Mouse (Mus musculus) spleen, postnatal 14 days (tissue): ENCODE data around the gene Gfod1.
A peak's percentile ranks its signal among the peaks of the same experiment; 100 is the strongest.

Source experiments
- DNase-seq, 2 experiments: peaks; one replicate each; pipeline ENCODE4 v3.0.0; 2021 to 2022; ENCODE audit warnings: low spot score in 2 of 2

Gfod1 gene

DNA sequence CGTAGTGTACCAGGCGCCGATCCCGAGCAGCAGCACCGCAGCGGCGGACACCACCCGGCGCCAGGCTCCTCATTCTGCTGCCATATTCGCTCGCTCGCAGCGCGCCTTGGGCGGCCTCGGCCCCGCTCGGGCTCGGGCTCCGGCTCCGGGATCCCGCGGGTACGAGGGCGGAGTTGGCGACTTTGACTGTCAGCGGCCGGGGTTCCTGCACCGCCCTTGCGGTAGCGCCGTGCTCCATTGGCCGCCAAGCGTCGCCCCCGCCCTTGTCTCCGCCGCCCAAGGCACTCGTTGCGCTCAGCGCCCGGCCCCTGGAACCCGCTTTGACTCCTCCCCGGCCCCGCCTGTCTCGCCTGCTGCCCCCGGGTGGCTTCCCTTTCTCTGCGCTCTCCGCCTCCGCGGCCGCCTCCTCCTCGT is at the start of gene Gfod1:
Gfod1 (minus strand) TSS at position 155 of the 414 bp plus-strand sequence.
- DNase-seq, result peak; percentile 85 to 88

DNA sequence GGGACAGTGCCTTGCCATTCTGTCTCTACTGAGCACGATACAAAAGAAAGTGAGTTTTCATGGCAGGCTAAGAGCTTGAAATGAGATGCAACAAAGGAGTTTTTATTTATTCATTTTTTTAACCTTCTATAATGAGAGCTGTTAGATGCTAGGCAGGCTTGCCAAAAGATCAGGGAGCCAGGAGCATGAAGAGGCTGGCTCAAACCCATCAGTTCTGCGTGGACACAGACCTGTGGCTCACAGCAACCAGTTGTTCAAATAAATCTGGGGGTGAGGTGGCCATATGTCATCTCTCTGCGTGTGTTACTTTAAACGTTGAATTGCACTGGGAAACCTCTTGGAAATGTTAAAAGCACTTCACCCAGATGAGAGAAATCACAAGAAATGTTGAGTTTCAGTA is 49.4 kb upstream of the Gfod1 start:
- no peak for DNase-seq

DNA sequence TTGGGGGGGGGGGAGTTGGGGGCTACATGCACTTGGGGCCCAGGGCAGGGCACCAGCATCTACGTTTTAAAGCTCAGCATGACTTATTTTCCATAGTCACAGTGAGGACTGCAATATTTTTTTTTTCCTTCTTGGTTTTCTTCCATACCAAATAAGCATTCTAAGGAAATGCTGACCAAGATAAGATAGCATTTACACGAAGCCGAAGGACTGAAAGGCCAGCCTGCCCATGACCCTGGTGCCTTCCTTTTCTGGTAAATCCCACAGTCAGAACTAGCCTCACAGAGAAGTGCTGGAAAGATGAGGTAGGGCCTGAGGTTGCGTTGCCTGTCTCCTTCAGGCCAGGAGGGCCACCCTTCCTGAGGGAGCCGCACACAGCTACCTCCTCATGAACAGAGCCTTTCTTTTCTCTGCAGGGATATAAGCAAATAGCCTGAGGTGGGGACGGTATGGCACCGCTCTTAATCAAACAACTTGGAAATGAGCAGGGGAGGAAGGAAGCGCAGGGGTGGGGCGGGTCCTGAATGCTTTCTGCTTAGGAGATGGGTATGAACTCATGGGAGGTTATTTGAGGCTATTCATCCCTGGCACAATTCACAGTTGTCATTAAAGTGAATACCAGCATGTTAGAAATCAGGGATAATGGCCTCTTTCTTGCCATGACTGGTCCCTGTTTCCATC is 46.7 kb upstream of the Gfod1 start:
- DNase-seq, result no peak

DNA sequence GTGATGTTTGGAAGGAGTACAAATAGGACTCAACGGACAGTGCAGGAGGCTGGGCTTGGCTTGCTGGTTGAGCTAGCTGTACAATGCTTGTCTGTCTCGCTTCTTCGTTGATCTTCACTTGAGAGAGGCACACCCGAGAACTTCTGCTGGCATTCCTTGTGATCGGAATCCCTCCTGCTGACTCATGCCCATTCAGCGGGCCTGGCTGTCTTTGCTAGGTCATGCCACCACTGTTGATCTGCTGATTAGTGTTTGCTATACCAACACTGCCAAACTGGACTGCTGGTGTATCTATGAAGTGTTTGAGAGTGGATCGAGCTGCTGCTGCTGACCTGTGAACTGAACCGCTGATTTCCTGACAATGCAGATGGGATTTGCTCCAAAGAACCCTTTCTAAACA is 45.4 kb upstream of the Gfod1 start:
- no peak for DNase-seq

DNA sequence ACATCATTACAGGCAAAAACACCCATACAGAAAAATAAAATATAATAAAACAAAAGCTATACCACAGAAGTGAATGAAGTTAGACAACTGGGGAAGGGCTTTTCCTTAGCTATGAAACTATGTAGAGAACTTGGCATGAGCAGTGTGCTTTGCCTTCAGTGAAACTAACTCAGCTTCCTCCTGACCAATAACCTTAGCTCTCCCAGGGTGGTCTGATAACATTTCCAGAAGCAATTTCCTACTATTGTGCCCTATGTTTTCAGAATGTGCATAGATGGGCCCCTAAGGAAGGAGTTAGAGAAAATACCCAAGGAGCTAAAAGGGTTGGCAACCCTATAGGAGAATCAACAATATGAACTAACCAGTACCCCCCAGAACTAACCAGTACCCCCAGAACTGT is 42.9 kb upstream of the Gfod1 start:
- no peak for DNase-seq

DNA sequence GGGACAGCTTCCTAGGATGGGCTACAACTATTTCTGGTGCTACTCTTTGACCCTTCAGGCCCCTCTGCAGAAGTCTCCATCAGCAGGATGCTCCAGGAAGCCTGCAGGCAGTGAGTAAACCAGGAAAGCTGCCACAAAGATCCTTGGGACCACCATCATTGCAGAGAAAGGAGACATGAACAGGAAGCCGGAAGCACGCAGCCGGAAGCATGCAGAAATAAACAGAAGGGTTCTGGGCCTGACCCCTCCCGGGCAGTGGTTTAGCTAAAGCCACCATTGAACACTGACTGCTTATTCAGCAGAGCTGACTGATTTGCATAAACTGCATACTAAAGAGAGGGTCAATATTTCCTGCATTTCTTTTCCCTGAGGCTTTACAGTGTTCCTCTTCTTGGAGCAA is 34.7 kb upstream of the Gfod1 start:
- DNase-seq, result no peak

DNA sequence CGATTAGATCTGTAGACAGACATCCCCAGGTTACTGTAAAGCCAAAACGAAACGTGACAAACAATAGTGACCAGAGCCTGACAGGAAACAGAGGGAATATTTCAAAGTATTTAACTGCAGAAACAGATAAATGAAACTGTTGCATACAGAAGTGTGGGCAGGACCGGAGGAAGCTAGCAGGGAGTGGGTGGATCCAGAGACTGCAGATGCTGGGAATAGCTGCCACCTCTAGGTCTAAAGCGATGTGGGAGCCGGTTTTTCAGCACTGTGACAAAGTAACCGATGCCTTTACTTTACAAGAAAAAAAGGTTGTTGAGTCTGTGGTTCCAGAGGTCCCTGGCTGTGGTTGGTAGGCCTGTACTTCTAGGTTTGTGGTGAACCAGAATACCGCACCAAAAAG is 34.0 kb upstream of the Gfod1 start:
- no peak for DNase-seq

DNA sequence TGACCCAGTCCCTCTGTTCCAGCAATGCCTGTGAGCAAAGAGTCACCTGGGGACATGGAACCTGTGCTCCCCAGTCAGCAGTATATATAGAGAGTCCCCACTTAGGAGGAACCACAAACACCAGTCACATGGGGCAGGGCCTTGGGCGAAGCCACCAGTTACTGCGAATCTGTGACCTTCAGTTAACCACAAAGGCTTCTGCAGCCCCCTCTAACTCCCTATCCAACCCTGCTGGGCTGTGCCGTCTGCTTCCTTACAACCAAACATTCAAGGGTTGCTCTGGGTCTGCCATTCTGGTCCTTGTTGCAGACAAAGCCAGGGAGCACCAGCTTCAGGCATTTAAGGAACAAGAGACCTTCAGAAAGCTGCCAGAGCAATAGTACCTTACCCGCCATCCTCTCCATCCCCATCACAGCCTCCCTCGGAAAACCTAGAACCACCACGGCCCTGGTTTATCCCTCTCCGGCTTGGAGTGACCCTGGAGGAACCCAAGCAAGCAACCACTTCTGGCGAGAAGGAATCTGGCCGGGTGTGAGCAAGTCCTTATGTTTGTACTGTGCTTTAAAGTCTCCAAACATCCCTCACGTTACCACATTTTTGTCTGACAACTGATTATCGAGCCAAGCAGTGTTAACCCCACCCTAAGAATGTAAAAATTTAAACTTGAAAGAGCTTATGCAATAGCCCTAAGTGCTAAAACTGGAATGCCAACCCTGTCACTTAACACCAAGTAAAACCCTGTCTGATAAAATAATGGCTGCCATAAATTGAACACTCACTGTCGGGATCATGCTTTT is 32.7 kb upstream of the Gfod1 start:
- no peak for DNase-seq

DNA sequence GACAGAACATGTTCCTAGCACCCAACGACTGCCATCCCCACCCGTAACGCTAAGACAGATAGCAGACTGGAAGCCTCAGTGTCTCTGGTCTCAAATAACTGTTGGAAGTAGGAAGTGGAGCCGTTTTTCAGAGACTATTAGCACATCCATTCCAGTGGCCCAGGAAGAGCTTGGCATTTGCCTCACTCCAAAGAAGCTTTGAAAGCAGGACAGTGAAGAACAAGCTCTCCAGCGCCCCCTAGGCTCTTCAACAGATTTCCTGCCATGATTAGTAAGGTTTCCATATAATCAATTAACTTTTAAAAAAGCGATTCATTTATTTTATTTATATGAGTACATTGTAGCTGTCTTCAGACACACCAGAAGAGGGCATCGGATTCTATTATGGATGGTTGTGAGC is 28.6 kb upstream of the Gfod1 start:
- DNase-seq, result no peak

DNA sequence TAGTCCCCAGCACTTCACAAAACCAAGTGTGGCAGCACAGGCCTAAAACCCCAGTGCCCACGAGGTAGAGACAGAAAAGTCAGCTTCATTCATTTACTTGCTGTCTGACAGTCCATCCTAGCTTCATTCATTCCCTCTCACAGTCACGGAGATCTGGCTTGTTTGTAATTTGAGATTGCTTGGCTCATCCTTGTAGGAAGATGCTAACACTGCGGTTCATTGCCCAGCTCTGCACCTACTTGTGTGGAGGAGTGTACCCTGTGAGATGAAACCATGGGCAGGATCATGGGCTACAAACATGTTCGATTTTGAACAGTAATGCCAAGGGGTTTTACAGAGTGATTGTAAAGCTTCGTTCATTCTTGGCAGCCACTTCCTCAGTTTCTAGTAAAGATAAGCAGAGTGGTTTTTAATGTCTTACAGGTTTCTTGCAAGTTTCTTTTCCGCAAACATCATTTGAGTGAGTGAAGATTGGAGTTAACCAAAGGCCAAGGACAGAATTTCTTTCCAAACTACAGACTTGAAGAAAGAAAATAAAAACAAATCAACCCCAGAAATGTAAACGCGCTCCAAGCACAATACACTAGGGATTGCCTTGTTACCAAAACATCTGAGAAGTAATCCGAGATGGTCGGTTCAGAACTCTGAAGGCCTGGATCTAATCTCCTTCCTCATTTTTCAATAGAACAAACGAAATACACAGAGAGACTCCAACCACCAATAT is 27.9 kb upstream of the Gfod1 start:
- DNase-seq, result no peak

DNA sequence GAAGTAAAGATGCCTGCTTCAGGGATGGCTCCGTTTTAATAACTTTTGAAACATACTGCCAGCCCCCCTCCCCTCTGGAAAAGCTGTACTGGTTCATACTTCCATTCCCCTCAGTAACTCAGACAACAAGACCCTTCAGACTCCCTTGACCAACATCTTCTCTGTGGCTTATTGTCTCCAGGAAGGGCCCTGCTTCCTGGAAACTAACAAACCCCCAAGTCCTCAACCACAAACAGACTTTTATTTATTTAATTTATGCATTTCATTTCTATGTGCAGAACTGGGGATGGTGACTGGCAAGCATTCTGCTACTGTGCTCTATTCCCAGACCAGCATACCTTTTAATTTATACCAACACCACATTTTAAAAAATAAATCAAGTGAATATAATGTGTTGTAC is 21.5 kb upstream of the Gfod1 start:
- DNase-seq, result no peak

DNA sequence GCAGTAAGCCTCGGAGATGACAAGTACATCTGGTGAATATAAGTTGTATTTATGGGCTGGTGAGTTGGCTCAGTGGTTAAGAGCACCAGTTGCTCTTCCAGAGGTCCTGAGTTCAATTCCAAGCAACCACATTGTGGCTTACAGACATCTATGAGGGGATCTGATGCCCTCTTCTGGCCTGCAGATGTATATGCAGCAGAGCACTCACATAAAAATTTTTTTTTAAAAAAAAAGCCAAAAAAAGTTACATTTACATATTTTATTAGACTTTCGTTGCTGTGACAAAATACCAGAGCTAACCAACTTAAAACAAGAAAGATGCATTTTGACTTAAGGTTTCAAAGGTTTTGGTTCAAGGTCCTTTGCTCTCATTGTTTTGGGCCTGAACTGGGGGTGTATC is 17.5 kb upstream of the Gfod1 start:
- DNase-seq, result no peak

DNA sequence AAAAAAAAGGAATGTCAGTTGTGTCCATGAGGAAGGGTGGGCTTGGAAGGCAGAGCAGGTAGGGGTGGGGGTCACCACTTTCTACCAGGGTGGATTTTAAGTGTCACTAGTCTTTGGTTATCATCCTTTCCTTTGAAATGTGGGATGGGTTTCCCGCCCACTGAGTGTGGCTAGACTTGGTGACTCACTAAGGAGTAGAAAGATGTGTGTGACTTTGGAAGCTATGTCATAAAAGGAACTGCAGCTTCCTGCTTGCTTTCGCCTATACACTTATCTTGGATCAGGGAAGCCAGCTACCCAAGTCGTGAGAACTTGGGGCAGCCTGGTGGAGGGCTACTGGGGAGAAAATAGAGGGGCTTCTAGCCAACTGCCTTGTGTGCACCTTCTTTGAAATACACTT is 15.4 kb upstream of the Gfod1 start:
- no peak for DNase-seq

DNA sequence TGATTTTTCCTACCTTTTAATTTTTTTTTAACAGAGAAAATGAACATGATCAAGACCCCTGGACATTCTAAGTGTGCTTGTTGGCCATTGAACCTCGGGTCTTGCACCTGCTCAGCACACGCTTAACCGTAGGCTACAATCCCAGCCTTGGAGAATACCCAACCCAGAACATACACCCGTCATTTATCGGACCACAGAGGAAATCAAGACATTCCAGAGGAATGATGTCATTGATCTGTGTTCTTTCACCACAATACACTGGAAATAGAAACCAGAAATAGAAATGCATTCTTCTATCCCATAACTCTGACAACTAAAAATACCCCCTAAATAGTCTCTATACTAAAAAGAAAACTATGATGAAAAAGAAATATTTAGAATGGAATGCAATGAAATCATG is 13.4 kb upstream of the Gfod1 start:
- no peak for DNase-seq

DNA sequence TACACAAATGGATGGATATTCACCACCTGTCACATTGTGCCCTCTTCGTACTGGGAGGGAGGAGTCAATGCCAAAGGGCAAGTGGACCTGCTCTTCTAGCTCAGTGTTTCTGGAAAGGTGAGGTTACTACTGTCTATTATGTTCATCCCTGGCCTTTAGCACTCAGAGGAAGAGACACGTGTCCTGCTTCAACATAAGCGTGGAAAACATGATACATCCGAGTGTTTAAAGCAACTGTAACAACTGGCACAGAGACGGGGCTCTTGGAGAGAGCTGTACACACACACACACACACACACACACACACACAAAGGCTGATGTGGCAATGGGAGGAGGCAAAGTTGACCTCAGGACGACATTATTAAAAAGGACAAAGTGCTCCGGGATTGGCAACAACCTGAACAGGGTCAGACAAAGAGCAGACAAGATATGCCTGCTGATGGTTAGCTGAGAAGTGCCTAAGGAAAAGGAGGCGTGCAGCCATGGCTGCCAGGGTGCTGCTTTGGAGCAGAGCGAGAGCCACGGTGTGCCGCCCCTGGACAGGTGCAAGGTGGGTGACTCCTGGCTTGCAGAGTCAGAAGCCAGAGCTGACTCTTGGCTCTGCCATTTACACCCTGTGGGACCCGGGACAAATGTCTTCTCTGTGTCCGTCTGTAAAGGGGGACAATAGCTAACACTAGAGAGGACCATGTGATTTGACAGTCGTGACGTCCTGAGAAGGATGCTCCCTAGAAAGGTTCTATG is 1.4 kb upstream of the Gfod1 start:
- no peak for DNase-seq

DNA sequence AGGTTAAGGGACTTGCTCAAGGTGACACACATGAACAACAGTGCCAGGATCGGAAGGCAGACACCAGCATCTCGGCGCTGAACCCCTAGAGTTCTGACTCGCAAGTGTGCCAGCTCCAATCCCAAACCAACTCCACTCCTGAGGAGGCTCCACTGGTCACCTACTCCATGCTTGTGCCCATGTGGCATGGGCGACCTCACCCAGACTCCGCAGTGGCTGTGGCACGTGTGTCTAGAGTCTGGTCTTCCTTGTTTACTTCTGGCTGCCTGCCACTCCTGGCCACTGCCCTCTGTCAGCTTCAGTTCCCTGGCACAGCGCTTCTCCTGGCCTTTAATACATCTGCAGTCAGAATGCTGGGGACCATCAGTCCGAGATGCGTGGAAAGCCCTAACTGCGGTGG is 728 bp upstream of the Gfod1 start:
- no peak for DNase-seq

DNA sequence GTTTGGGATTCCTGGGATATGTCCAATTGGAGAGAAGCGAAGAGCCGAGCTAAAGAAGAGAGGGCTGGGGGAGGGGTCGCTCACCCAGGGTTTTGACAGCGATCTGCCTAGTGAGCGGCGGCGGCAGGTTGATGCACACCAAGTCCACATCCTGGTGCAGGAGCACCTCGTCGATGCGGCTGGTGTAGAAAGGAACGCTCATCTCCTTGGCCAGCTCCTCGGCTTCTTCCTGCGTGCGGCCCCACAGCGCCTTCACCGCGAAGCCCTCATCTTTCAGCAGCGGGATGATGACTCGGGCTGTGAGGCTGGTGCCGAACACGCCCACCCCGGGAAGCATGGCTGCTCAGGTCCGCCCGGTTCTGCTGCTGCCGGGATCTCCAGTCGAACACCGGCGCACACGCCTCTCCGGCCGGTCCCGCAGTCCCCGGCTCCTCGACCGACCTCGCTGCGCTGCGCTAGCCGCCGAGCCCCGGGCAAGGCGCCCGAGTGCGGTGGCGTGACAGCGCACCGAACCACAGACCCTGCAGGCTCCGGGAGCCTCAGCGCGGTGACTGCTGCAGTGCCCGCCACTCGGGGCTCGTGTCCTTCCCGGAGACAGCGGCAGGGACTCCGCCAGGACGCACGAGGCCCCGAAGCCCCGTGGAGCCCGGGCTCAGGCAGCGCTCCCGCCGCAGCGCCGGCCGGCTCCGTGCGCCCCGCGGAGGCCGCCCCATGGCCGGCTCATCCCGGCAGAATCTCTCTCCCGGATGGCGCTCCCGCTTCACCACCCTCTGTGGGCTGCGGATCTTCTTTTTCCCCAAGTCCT is 609 bp downstream of the Gfod1 start:
- peak in 1 of 2 experiments; percentile 15 for DNase-seq

DNA sequence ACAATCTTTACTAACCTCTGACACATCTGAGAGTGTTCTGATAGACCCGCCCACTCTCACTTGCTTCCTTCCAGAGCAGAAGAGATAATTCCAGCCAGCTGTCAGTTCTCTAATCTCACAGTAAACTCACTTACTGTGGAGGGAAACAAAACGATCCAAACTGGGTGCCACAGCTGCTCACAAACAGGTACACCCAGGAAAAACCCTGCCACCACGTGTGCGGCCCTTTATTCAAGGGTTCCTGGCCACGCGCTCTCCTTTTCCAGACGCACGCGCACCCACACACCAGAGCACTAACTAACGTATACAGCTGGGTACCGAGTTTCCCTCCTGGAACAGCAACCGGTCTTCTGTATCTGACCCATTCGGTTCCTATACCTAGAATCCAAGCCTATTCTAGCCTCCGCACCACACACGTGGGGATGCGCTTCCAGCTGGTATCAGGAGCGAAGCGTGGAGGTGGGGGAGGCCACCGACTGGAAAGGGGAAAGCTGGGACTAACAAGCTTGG is 1.3 kb downstream of the Gfod1 start:
- DNase-seq, result no peak

DNA sequence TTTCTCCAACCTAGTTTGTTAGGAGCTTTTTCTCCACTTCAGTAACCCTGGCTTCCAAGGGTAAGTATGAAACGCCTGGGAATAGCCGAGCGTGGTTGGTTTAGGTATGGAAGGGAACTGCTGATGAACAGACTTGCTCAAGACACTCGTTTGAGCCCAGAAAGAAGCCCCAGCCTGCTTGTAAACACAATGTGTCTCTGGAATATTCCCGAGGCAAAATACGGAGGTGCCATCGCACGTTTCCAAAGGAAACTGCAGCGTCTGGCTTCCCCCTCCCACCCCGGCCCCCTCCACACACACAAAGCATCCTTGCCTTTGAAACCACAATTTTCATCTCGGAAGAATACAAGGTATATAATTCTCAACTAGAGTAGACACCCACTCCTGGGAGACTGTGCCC is 1.7 kb downstream of the Gfod1 start:
- DNase-seq, result no peak

DNA sequence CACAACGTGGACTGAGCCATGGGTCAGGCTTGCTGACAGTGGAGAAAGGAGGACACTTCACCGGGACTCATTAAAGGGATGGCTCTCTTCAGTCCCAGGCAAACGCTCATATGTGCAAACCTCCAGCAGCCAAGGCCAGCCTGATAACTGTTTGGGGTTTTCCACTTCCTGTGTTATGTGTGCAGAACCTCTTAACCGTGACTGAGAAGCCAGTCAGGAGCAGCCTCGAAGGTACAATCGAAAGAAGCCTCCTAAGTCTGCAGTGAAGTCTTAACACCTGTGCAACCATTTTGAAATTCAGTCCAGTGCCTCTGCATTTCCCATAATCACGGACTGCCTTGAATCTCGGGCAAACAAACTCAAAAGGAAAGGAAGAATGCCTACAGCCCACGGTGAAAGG is 3.1 kb downstream of the Gfod1 start:
- DNase-seq, result no peak

DNA sequence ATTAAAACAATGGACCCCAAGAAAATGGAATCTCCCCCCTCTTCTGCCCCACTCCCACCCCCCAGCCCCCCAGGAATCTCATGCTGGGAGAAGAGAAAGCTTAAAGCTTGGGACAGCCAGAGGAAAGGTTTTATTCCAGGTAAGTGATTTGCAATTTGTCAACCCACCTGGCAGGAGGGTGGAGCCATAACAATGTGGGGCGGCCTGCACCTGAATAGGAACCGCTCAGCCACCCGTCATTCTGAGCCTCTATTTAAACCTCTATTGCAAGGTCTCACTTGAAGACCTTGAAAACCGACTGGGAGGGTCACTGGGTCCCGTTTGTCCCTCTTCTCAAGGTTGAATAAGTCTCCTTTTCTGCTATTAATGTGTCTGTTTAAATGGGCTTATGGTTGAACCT is 3.6 kb downstream of the Gfod1 start:
- DNase-seq, result no peak
